Mouse (Mus musculus) neural tube, embryonic 10.5 days (tissue): ENCODE results near the gene Card19.

Experiments
- DNase-seq: peaks from one replicate; pipeline ENCODE4 v3.0.0-alpha.2; 2017; ENCODE audit warnings: low spot score; ENCODE audit errors: extremely low spot score

The Card19 gene

DNA sequence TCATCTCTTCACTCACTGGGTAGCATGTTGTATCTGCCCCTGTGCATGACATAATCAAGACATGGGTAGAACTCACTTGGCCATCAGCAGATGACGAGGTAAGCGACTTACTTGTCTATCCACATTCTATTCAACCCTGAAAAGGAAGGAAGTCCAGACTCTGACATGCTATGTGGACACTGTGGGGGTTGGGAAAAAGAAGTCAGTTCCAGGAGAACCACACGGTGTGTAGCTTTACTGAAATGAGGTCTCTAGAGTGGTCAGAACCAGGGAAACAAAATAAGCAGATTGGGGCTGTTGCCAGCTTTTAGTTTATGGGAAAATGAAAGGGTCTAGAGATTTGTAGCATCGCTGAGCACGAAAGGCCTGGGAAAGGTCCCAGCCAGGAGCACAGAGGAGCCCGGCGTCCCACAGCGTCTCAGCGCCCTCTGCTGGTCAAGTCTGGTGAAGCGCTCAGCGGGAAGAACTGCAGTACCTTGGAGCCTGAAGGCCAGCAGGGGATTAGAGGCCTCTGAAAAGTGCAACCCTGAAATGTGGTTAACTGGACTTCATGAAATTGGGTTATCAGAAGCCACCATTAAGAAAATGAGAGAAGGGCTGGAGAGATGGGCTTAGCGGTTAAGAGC is 42.8 kb downstream of the Card19 start:
- peak; percentile 94 for DNase-seq

DNA sequence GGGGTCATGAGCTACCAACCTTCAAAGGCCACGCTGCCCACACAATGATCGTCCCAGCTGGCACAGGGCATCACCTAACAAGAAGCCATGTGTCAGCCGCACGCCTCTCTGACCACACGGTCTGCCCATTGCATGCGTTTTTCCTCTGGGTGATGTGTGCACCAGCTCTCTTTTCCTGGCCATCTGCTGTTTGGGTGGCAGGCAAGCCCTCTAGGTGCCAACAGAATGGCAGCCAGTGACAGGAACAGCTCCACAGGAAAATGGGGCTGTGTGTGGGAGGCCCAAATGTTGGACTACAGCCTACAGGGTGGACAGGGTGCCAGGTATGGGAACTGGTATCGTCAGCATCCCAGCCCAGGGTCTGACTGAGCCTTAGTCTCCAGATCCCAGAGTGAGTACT is 43.5 kb downstream of the Card19 start:
- no peak for DNase-seq

DNA sequence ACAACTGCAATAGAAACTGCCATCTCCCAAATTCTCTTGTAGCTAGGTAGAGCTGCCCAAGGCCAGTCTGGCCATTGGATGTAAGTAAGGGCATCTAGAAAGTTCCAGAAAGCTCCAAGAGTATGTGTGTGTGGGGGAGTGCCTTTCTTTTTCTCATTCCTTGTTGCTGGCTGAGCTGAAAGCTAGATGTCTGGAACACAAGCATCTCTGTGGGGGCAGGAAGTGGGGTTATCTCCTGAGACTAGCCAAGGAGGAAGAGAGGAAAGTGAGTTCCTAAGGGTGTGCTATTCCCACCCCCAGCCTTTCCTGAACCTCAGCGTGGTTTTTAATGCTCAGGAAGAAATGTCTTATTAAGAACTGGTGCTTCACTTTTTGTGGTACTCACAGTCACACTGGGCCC is 44.1 kb downstream of the Card19 start:
- DNase-seq: no peak

DNA sequence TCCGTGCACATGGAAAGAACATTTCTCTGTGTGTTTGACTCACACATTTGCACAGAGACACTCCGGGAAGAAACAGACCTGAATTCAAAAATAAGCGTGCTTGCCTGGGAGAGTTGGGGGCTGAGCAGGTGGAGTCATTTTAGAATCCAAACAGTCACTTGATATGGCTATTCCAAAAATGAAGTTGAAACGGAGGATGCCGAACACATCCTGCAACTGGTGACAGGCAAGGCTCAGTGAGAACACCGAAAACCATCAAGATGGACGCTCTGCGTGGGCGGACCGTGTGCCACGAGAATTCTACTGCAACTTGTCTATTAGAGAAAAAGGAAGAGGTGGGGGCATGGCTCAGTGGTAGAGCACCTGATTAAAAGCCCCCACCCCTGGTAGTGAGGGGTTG is 45.2 kb downstream of the Card19 start:
- no peak for DNase-seq

DNA sequence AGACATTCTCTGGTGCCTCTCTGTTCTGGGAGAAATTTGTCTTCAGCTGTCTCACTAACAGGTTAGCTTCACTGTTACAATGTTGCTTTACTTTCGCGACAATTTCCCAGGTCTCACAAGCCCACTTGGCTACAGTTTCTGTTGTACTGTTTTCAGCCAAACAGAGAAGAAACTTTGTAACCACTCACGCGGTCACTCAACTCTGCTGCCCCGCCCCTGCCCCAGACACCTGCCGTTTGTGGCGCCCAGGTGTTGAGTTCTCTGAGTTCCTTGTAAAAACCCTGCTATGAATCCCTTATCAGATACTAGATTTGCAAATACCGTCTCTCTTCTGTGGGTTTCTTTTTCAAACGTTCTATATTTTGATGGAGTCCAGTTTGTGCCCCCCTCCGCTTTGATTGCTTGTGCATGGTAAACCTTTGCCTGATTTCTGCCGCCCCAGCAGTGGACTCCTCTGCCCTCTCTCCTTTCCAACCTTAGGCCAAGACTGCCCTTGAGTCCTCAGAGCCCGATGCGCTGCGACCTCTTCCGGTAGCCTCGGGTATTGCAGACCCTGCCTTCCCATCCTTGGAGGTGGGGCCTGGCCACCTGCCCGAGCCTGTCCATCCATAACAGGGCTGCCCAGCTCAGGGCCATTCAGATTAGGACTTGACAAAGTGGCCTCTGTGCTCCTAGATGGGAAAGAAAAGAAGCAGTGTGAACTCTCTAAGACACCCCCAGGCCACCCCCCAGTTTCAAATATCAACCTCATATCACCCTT is 46.2 kb downstream of the Card19 start:
- peak; percentile 89 for DNase-seq

DNA sequence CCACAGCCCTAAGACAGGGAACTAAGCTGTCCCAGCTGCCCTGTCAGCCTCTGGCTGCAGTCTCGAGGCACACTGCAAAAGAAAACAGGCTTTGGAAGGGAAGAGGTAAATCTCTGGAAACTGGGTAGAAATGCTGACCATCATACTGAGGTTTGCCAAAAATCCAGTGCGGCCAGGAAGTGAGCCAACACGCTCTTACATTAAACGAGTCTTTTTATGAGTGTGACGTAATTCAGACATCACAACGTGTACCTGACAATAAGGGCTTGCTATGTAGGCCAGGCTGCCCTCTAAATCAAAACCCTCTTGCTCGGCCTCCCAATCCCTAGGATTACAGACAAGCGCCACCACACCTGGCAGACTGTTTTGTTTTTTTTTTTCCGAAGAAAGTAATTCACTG is 48.8 kb downstream of the Card19 start:
- DNase-seq: no peak

DNA sequence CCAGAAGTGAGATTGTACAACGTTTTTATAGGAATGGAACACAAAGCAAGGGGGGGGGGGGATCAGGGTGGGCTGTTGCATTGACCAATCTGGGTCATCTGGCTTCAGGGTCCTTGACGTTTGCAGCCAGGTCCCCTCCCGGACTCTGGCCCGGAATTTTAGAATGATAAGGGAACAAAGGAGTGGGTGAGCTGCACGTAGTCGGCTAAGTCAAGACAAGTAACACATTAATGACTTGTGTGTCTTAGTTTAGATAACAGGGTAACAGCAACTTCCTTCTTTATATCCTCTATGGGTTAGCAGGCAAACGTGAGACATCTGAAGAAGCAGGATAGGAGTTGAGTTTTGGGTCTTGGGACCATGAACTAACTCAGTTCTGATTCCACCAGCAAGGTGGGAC is 52.2 kb downstream of the Card19 start:
- DNase-seq: no peak

DNA sequence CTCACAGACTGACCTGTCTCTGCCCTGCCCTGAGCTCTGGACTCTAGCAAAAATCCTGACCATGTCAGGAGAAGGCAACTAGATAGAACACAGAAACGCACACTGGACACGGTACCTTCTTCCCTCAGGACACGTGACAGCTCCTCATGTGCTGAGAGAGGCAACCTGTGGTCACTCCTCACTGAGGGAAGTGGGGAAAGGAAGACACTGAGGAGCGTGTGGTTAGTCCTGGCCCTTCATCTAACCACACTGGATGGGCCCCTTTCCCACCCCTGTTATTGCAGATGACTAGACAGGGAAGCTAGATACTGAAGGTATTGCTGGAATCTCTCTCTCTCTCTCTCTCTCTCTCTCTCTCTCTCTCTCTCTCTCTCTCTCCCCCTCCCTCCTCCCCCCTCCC is 53.1 kb downstream of the Card19 start:
- no peak for DNase-seq

DNA sequence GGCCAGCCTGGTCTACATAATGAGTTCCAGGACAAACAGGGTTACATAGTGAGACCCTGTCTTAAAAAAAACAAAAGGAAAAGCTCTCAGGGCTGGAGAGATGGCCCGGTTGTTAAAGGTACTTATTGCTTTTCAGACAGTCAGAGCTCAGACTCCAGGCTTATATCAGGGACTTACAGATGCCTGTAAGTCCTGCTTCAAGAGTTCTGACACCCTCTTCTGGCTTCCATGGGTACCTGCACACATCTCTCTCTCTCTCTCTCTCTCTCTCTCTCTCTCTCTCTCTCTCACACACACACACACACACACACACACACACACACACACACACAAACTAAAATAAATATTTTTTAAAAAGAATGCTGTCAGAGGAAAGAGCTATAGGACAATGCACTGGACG is 54.6 kb downstream of the Card19 start:
- no peak for DNase-seq

DNA sequence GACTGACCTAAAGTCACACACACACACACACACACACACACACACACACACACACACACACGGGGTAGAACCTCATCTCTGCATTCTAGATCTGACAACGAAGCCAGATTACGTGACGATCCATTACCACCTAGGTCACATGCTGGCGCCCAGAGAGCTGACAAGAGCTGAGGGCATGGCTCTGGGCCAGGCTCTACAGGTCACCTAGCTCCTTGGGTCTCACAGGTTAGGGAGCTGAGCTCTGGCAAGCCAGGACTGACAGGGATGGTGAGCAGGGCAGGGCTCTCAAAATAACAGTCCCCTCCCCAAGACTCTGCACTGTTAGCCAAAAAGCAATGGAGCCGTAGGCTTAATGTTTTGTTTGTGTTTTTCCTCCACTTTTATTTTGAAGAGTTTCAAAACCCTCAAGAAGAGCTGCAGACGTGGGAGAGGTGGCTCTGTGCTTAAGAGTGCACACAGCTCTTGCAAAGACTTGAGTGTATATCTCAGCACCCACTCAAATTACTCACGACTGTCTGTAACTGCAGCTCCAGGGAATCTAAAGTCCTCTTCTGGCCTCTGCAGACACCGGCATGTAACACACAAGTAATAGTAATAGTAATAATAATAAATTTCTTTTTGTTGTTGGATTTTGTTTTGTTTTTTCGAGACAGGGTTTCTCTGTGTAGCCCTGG is 57.7 kb downstream of the Card19 start:
- DNase-seq: no peak

DNA sequence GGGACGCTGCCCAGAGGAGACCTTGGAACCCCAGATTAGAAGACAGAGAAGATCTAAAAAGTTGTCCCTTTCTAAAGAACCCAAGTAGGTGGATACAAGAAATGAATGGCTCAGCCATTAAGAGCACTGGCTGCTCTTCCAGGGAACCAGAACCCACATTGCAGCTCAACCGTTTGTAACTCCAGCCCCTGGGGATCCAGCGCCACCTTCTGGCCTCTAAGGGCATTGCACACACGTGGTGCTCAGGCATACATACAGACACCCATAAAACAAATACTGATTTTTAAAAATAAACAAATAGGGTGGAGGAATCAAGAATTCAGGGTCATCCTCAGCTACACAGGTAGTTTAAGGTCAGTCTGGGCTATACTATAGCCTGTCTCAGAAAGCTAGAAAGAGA is 59.2 kb downstream of the Card19 start:
- DNase-seq: no peak

DNA sequence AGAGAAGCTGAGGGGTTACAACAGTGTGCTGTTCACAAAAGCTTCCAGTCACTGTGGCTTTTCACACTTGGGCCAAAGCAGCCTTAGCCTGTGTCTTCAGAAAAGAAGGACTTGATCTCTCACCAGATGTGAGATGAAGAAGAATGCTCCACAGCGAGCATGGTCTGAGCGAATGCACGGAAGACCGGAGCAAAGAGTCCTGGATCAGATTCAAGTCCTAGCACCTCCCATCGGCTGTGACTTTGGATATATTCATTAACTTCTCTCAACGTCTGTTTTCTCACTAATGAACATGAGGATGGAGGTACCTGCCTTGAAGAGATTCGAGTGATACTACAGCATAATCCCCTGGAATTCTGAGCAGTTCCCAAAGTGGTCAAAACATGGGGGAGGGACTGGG is 61.2 kb downstream of the Card19 start:
- DNase-seq: no peak

DNA sequence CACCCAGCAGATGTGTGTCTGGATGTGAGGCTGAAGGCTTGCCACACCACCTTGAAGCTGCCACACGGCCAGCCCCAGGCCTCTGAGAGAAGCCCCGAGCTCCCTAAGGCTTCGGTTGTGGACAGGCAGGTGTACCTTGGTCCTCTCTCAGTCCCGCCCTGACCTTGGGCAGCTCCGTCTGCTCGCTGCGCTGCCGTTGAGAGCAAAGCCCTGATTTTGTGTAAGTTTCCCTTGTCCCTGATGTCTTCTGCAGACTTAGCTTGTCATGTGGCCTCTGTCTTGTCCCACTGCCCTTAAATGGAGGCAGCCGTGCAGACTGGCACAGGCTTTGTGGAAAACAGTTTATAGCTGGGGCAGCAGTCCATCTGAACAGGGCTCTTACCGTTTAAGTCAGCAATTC is 61.8 kb downstream of the Card19 start:
- no peak for DNase-seq
